Comparison of ENCODE assay signal across 20 mouse cellular contexts in genomic region chr19:12541644-12542043, GRCm38 (mm10). TPM values are rescaled to one million over a fixed set of nuclear protein-coding genes. Genes with fewer than 3 reads are reported as not detected.
DNase-seq lines count a peak whose midpoint lies in the region; ATAC-seq lines count a peak whose summit lies in the region.
"Had no signal": no experiment of that assay in that cellular context is flagged by ENCODE, and none has a peak within 500 bp of the region (broad histone marks: within the 10 kb centered on the region; RNA-seq: fewer than 3 reads in every experiment).

No protein-coding gene starts in this region.

- no peak overlapping the region for H3K27ac ChIP-seq in midbrain, embryonic 11.5 days (ENCODE audit: low read depth, low read length)
- H3K27ac ChIP-seq in midbrain, embryonic 13.5 days: no peak overlapping the region
- H3K27ac ChIP-seq: gastrocnemius, adult 2 months; kidney, postnatal 0 days; limb, embryonic 15.5 days; lung, embryonic 15.5 days; midbrain, embryonic 10.5 days; stomach, embryonic 15.5 days had no signal

- no peak overlapping the region for H3K4me2 ChIP-seq in midbrain, embryonic 11.5 days
- H3K4me2 ChIP-seq in midbrain, embryonic 13.5 days (replicated peaks): no peak overlapping the region
- H3K4me2 ChIP-seq: limb, embryonic 15.5 days; lung, embryonic 15.5 days; stomach, embryonic 15.5 days had no signal

- 37% methylated on average over 2 of the region's 2 CpGs for WGBS in midbrain, embryonic 11.5 days
- WGBS in midbrain, embryonic 13.5 days: 40% methylated on average over 2 of the region's 2 CpGs

- no peaks in the 10 kb centered on the region for H3K27me3 ChIP-seq in midbrain, embryonic 11.5 days (ENCODE audit: control insufficient read depth, insufficient read depth, low read length)
- no peaks in the 10 kb centered on the region for H3K27me3 ChIP-seq in midbrain, embryonic 13.5 days
- H3K27me3 ChIP-seq: limb, embryonic 15.5 days; lung, embryonic 15.5 days; stomach, embryonic 15.5 days had no signal

- H3K9ac ChIP-seq in midbrain, embryonic 11.5 days (ENCODE audit: low read length): no peak overlapping the region
- H3K9ac ChIP-seq in midbrain, embryonic 13.5 days (replicated peaks): no peak overlapping the region
- H3K9ac ChIP-seq: forebrain, postnatal 0 days; limb, embryonic 15.5 days; lung, embryonic 15.5 days; stomach, embryonic 15.5 days had no signal

- no peaks in the 10 kb centered on the region for H3K9me3 ChIP-seq in midbrain, embryonic 11.5 days (ENCODE audit: control insufficient read depth, low read length)
- no peaks in the 10 kb centered on the region; the same call in 1 of the 2 replicates for H3K9me3 ChIP-seq in midbrain, embryonic 13.5 days
- H3K9me3 ChIP-seq: limb, embryonic 15.5 days; lung, embryonic 15.5 days; midbrain, embryonic 10.5 days; stomach, embryonic 15.5 days had no signal

- no peak overlapping the region for H3K4me3 ChIP-seq in midbrain, embryonic 11.5 days (ENCODE audit: low read depth, low read length)
- H3K4me3 ChIP-seq in midbrain, embryonic 13.5 days (replicated peaks): no peak overlapping the region
- H3K4me3 ChIP-seq: gastrocnemius, adult 2 months; limb, embryonic 15.5 days; lung, embryonic 15.5 days; midbrain, embryonic 10.5 days; myocyte; stomach, embryonic 15.5 days had no signal

- no peaks in the 10 kb centered on the region for H3K4me1 ChIP-seq in midbrain, embryonic 11.5 days (ENCODE audit: control insufficient read depth, insufficient read depth, low read length)
- no peaks in the 10 kb centered on the region for H3K4me1 ChIP-seq in midbrain, embryonic 13.5 days (replicated peaks)
- H3K4me1 ChIP-seq: limb, embryonic 15.5 days; lung, embryonic 15.5 days; midbrain, embryonic 10.5 days; stomach, embryonic 15.5 days had no signal

- no peak for ATAC-seq in midbrain, embryonic 11.5 days (ENCODE audit: low FRiP score)
- no peak for ATAC-seq in midbrain, embryonic 13.5 days
- peak; percentile 77 for ATAC-seq in neutrophil, adult 5-6 weeks (ENCODE audit: extremely low read depth, insufficient number of reproducible peaks, low FRiP score, poor library complexity, severe bottlenecking)
- ATAC-seq: forebrain, postnatal 0 days had no signal

- DNase-seq in midbrain, embryonic 11.5 days (ENCODE audit: low spot score, missing footprints): peak; percentile 33
- peak; percentile 79 for DNase-seq in T-cell, adult 2 months (ENCODE audit: low spot score)
- DNase-seq in thymus, postnatal 25 days: peak; percentile 74
- DNase-seq in right cerebral cortex, postnatal 36 days (ENCODE audit: low spot score in 2 of 2): no peak
- no peak for DNase-seq in right cerebral cortex, postnatal 4 days
- no peak for DNase-seq in heart, postnatal 4 days
- DNase-seq: cerebellum, postnatal 14 days; forebrain, postnatal 0 days; gastrocnemius, adult 2 months; heart, adult 18-20 months; heart, postnatal 10 days; layer of hippocampus, adult 9-11 months had no signal

- H3K36me3 ChIP-seq in midbrain, embryonic 11.5 days (ENCODE audit: control insufficient read depth, insufficient read depth, low read length): no peaks in the 10 kb centered on the region
- no peaks in the 10 kb centered on the region for H3K36me3 ChIP-seq in midbrain, embryonic 13.5 days
- H3K36me3 ChIP-seq: limb, embryonic 15.5 days; lung, embryonic 15.5 days; midbrain, embryonic 10.5 days; stomach, embryonic 15.5 days had no signal

RNA-seq across cellular contexts. Expression of gene Fam111a, which starts 3.9 kb away (rescaled TPM):
- 27.4 and 31.1 TPM in 2 replicates for polyA plus RNA-seq in midbrain, embryonic 11.5 days (2014; fragmentation: Nextera tagmentation; extraction: Ambion mirVana)
- polyA plus RNA-seq in midbrain, embryonic 13.5 days (2015; fragmentation: Nextera tagmentation; extraction: Ambion mirVana): 9.5 TPM in 2 replicates
- total RNA-seq in neutrophil, adult 5-6 weeks (2017): 326 and 339 TPM in 2 replicates
- total RNA-seq in heart, postnatal 4 days (2021): 10 to 100 TPM; 23.1 to 23.8 TPM

RNA-seq across cellular contexts. Expression of gene Dtx4, which starts 40.4 kb away (rescaled TPM):
- 62.0 and 64.3 TPM in 2 replicates for polyA plus RNA-seq in midbrain, embryonic 11.5 days (2014; fragmentation: Nextera tagmentation; extraction: Ambion mirVana)
- 36.6 and 40.7 TPM in 2 replicates for polyA plus RNA-seq in midbrain, embryonic 13.5 days (2015; fragmentation: Nextera tagmentation; extraction: Ambion mirVana)
- total RNA-seq in neutrophil, adult 5-6 weeks (2017): 9.8 and 10.5 TPM in 2 replicates
- 1 to 10 TPM; 7.7 to 8.9 TPM for total RNA-seq in heart, postnatal 4 days (2021)

RNA-seq across cellular contexts. Expression of gene Gm4952, which starts 58.1 kb away (rescaled TPM):
- polyA plus RNA-seq in midbrain, embryonic 11.5 days (2014; fragmentation: Nextera tagmentation; extraction: Ambion mirVana): not detected in 2 replicates
- polyA plus RNA-seq in midbrain, embryonic 13.5 days (2015; fragmentation: Nextera tagmentation; extraction: Ambion mirVana): not detected in 2 replicates
- not detected in 2 replicates for total RNA-seq in neutrophil, adult 5-6 weeks (2017)
- total RNA-seq in heart, postnatal 4 days (2021): not detected
- total RNA-seq: gastrocnemius, adult 2 months; heart, adult 18-20 months; heart, postnatal 10 days had no signal
- polyA plus RNA-seq: limb, embryonic 15.5 days; midbrain, embryonic 10.5 days; myocyte had no signal

Comparison
In these comparisons a context has a peak if more than half of its experiments do, and no peak if none do; other contexts are left out.
1. DNase-seq: peak in midbrain, embryonic 11.5 days (single experiment), T-cell, adult 2 months (single experiment) and thymus, postnatal 25 days (single experiment); none in right cerebral cortex, postnatal 36 days (0 of 2), right cerebral cortex, postnatal 4 days (single experiment) and heart, postnatal 4 days (single experiment).
2. RNA of gene Fam111a, which starts 3.9 kb away (total RNA-seq): 326 to 339 TPM in neutrophil, adult 5-6 weeks; 23.1 to 23.8 TPM in heart, postnatal 4 days; every median in the first group is over 10 times any median in the second.